In the genomic region with DNA sequence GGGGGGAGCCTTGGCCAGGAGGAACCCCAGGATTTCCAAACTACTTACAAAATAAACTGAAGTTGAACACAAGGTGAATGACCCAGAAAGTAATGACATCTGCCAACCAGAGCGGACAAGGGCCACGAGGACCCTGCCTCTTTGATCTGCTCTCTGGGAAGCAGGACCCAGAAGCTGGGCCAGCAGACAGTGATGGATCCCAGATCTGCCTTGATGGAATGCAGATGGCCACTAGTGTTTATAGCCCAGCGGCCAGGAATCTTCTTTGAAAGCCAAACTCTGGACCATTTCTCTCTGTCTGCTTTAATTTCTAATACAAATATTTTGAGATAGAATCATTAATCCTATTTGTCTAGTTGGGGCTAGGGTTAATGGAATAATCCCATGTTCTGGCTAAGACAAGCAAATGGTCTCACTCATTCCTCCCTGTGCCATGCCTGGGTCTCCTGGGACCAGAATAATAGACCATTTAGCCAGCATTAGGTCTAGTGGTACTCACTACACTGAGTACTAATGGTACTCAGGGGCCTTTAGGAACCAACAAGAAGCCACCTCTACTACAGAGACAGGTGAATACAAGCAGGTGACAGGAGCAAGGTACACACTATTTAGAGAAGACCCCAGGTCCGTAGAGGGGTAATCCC, we compare ENCODE assay signal across 16 mouse cellular contexts.
A peak's percentile ranks its signal among the peaks of the same experiment; 100 is the strongest.
DNase-seq lines count a peak whose midpoint lies in the region; ATAC-seq and TF ChIP-seq lines count a peak whose summit lies in the region.
"Had no signal": no experiment of that assay in that cellular context is flagged by ENCODE, and none has a peak within 500 bp of the region (broad histone marks: within the 10 kb centered on the region; RNA-seq: fewer than 3 reads in every experiment).

No protein-coding gene starts in this region.

- TF ChIP-seq CTCF in lung, adult 2 months (IDR thresholded peaks at IDR 0.05; ENCODE audit: insufficient read depth, low read length), result no peak
- TF ChIP-seq CTCF in lung, postnatal 0 days (IDR thresholded peaks at IDR 0.05), result no peak

- H3K36me3 ChIP-seq in embryonic facial prominence, embryonic 11.5 days (replicated peaks; ENCODE audit: control insufficient read depth, insufficient read depth, low read depth, low read length), result no peaks in the 10 kb centered on the region
- H3K36me3 ChIP-seq in lung, postnatal 0 days (ENCODE audit: insufficient read depth, low read length), result no peaks in the 10 kb centered on the region
- H3K36me3 ChIP-seq in hindbrain, embryonic 10.5 days, result no peaks in the 10 kb centered on the region
- H3K36me3 ChIP-seq: heart, embryonic 13.5 days; liver, embryonic 15.5 days; midbrain, embryonic 13.5 days had no signal

- no peak for TF ChIP-seq EP300 in lung, postnatal 0 days (IDR thresholded peaks at IDR 0.05)

- no peak for ATAC-seq in embryonic facial prominence, embryonic 11.5 days (replicated peaks; ENCODE audit: insufficient number of reproducible peaks, low FRiP score, low TSS enrichment, low read depth)
- peak; percentile 38 for ATAC-seq in lung, postnatal 0 days
- ATAC-seq: CD4-positive, CD25-positive, alpha-beta regulatory T cell, adult 4 months; forebrain, embryonic 16.5 days; midbrain, embryonic 13.5 days had no signal

- no peak overlapping the region for H3K27ac ChIP-seq in embryonic facial prominence, embryonic 11.5 days (replicated peaks; ENCODE audit: low read depth, low read length)
- H3K27ac ChIP-seq in lung, postnatal 0 days (ENCODE audit: low read length), result no peak overlapping the region
- H3K27ac ChIP-seq in hindbrain, embryonic 10.5 days, result no peak overlapping the region
- H3K27ac ChIP-seq: heart, embryonic 13.5 days; liver, embryonic 15.5 days had no signal

- no peak overlapping the region for H3K9ac ChIP-seq in embryonic facial prominence, embryonic 11.5 days (replicated peaks; ENCODE audit: low read length)
- no peak overlapping the region for H3K9ac ChIP-seq in lung, postnatal 0 days (replicated peaks; ENCODE audit: low read depth)
- H3K9ac ChIP-seq: heart, embryonic 13.5 days; hindbrain, embryonic 14.5 days; liver, embryonic 15.5 days; midbrain, embryonic 13.5 days had no signal

- no peak overlapping the region for H3K4me3 ChIP-seq in lung, adult 2 months (replicated peaks; ENCODE audit: extremely low read depth, low read depth, low read length)
- H3K4me3 ChIP-seq in embryonic facial prominence, embryonic 11.5 days (ENCODE audit: low read depth, low read length), result no peak overlapping the region
- no peak overlapping the region for H3K4me3 ChIP-seq in lung, postnatal 0 days (ENCODE audit: low read depth, low read length)
- no peak overlapping the region for H3K4me3 ChIP-seq in hindbrain, embryonic 10.5 days
- H3K4me3 ChIP-seq: heart, embryonic 13.5 days; liver, embryonic 15.5 days; midbrain, embryonic 13.5 days had no signal

- H3K9me3 ChIP-seq in embryonic facial prominence, embryonic 11.5 days (replicated peaks; ENCODE audit: control insufficient read depth, low read length), result no peaks in the 10 kb centered on the region
- H3K9me3 ChIP-seq in lung, postnatal 0 days (ENCODE audit: low read length), result no peaks in the 10 kb centered on the region
- H3K9me3 ChIP-seq in hindbrain, embryonic 10.5 days, result 0 out of 2 replicates have a peak, but pooled peaks cover 4% of the 10 kb centered on the region
- H3K9me3 ChIP-seq: heart, embryonic 13.5 days; liver, embryonic 15.5 days had no signal

- H3K27me3 ChIP-seq in embryonic facial prominence, embryonic 11.5 days (ENCODE audit: control insufficient read depth, insufficient read depth, low read length), result no peaks in the 10 kb centered on the region
- H3K27me3 ChIP-seq in lung, postnatal 0 days (replicated peaks; ENCODE audit: insufficient read depth, low read length), result no peaks in the 10 kb centered on the region
- no peaks in the 10 kb centered on the region for H3K27me3 ChIP-seq in hindbrain, embryonic 10.5 days (ENCODE audit: insufficient read depth, poor library complexity, severe bottlenecking)
- H3K27me3 ChIP-seq: heart, embryonic 13.5 days; liver, embryonic 15.5 days; midbrain, embryonic 13.5 days had no signal

- H3K4me1 ChIP-seq in lung, adult 2 months (ENCODE audit: control insufficient read depth, insufficient read depth, low read length), result no peaks in the 10 kb centered on the region
- H3K4me1 ChIP-seq in embryonic facial prominence, embryonic 11.5 days (ENCODE audit: control insufficient read depth, insufficient read depth, low read length), result no peaks in the 10 kb centered on the region
- H3K4me1 ChIP-seq in lung, postnatal 0 days (ENCODE audit: insufficient read depth, low read depth, low read length), result no peaks in the 10 kb centered on the region
- no peaks in the 10 kb centered on the region for H3K4me1 ChIP-seq in hindbrain, embryonic 10.5 days (replicated peaks)
- H3K4me1 ChIP-seq: liver, embryonic 15.5 days had no signal

- peak; percentile 14 to 33 for DNase-seq in lung, adult 18-20 months
- no peak for DNase-seq in lung, adult 2 months
- DNase-seq in embryonic facial prominence, embryonic 11.5 days (ENCODE audit: low spot score), result peak; percentile 58
- DNase-seq in lung, postnatal 0 days (ENCODE audit: low spot score), result no peak
- DNase-seq in yolk sac, embryonic 10.5 days (ENCODE audit: low spot score), result peak; percentile 69
- DNase-seq in adrenal gland, adult 8-10 months, result no peak
- no peak for DNase-seq in hindbrain, embryonic 10.5 days (ENCODE audit: low spot score)
- DNase-seq: cerebellum, postnatal 10 days; gastrocnemius, postnatal 14 days; thymus, adult 2 months had no signal

- 70% methylated on average over 4 of the region's 4 CpGs for WGBS in lung, adult 2 months
- 62% methylated on average over 4 of the region's 4 CpGs for WGBS in embryonic facial prominence, embryonic 11.5 days
- 63% methylated on average over 4 of the region's 4 CpGs for WGBS in lung, postnatal 0 days
- 70% methylated on average over 4 of the region's 4 CpGs for WGBS in hindbrain, embryonic 10.5 days

- H3K4me2 ChIP-seq in embryonic facial prominence, embryonic 11.5 days (ENCODE audit: low read depth, low read length), result no peak overlapping the region
- H3K4me2 ChIP-seq in lung, postnatal 0 days (replicated peaks; ENCODE audit: low read depth, low read length), result no peak overlapping the region
- H3K4me2 ChIP-seq: heart, embryonic 13.5 days; hindbrain, embryonic 14.5 days; liver, embryonic 15.5 days; midbrain, embryonic 13.5 days had no signal

- no peak for TF ChIP-seq POLR2A in lung, adult 2 months (IDR thresholded peaks at IDR 0.05; ENCODE audit: borderline replicate concordance, extremely low read depth, low read depth, low read length)

Comparison
In these comparisons a context has a peak if more than half of its experiments do, and no peak if none do; other contexts are left out.
1. DNase-seq: peak in lung, adult 18-20 months (2 of 2), embryonic facial prominence, embryonic 11.5 days (single experiment) and yolk sac, embryonic 10.5 days (single experiment); none in lung, adult 2 months (single experiment), lung, postnatal 0 days (single experiment), adrenal gland, adult 8-10 months (single experiment) and hindbrain, embryonic 10.5 days (single experiment).